Mouse (Mus musculus) hindbrain, embryonic 11.5 days (tissue): ENCODE measurements around the gene Klhl7. TPM values are rescaled to one million over a fixed set of nuclear protein-coding genes. Genes with fewer than 3 reads are reported as not detected.

Experiments used
- ATAC-seq: fragments of 200-750 bp; cut with Nextera tagmentation; 2 replicates; pipeline ENCODE4 v1.8.0; 2017; ENCODE audit warnings: mild to moderate bottlenecking, moderate TSS enrichment, moderate library complexity; ENCODE audit not compliant: low FRiP score
- DNase-seq: peaks from one replicate; pipeline ENCODE4 v3.0.0-alpha.2; 2015; ENCODE audit warnings: low spot score
- H3K27ac ChIP-seq: fragments of 300-500 bp; sonication (generic); 2 replicates; pipeline ENCODE4 v1.5.1; 2014; ENCODE audit warnings: mild to moderate bottlenecking, low read depth, low read length
- H3K27me3 ChIP-seq: fragments of 300-500 bp; sonication (generic); 2 replicates; pipeline ENCODE4 v1.6.1; 2014; ENCODE audit warnings: mild to moderate bottlenecking, low read length, moderate library complexity, mixed read lengths; ENCODE audit not compliant: control insufficient read depth, insufficient read depth
- H3K36me3 ChIP-seq: fragments of 300-500 bp; sonication (generic); 2 replicates; pipeline ENCODE4 v1.6.1; 2014; ENCODE audit warnings: mild to moderate bottlenecking, low read length, moderate library complexity, mixed read lengths; ENCODE audit not compliant: control insufficient read depth, insufficient read depth
- H3K4me1 ChIP-seq: fragments of 300-500 bp; sonication (generic); replicated peaks from 2 replicates; pipeline ENCODE4 v1.6.1; 2014; ENCODE audit warnings: low read length, mixed read lengths; ENCODE audit not compliant: control insufficient read depth, insufficient read depth
- H3K4me2 ChIP-seq: fragments of 300-500 bp; sonication (generic); replicated peaks from 2 replicates; pipeline ENCODE4 v1.6.1; 2014; ENCODE audit warnings: mild to moderate bottlenecking, low read depth, low read length
- H3K4me3 ChIP-seq: fragments of 300-500 bp; sonication (generic); 2 replicates; pipeline ENCODE4 v1.5.1; 2014; ENCODE audit warnings: low read depth, low read length
- H3K9ac ChIP-seq: fragments of 300-500 bp; sonication (generic); 2 replicates; pipeline ENCODE4 v1.6.1; 2014; ENCODE audit warnings: low read depth, low read length
- H3K9me3 ChIP-seq: fragments of 300-500 bp; sonication (generic); 2 replicates; pipeline ENCODE4 v1.6.1; 2016; ENCODE audit warnings: low read length; ENCODE audit not compliant: control insufficient read depth
- WGBS: fragments of 180-500 bp; shearing (Covaris S2); extraction: QIAGEN DNeasy Blood & Tissue Kit; methylation state at CpG from one replicate; pipeline ENCODE4 v1.1.7; 2014; 5-methylcytosine and 5-hydroxymethylcytosine counted together
- polyA plus RNA-seq: library from polyadenylated mRNA; unstranded; fragments of >200 nt; fragmentation: Nextera tagmentation; extraction: Ambion mirVana; gene quantifications from 2 replicates; pipeline ENCODE4 v1.2.1, GENCODE M21; 2014

Gene Klhl7
- polyA plus RNA-seq, 1 experiment from 2014 or later, result 95.6 TPM

- H3K4me1 ChIP-seq, result no peaks in the 10 kb centered on the region
- H3K27ac ChIP-seq, result no peak overlapping the region
- 79% methylated on average over 5 of the region's 5 CpGs for whole genome bisulfite sequencing
- H3K4me2 ChIP-seq, result no peak overlapping the region
- no peaks in the 10 kb centered on the region for H3K27me3 ChIP-seq
- no peaks in the 10 kb centered on the region for H3K9me3 ChIP-seq
- H3K36me3 ChIP-seq, result no peaks in the 10 kb centered on the region
- no peak overlapping the region for H3K4me3 ChIP-seq
- H3K9ac ChIP-seq, result no peak overlapping the region
- DNase-seq (no peak), ATAC-seq (no peak)
Measured at GRCm38 (mm10) chr5:24203266-24203665, 102.9 kb downstream of the Klhl7 start.

- no peaks in the 10 kb centered on the region for H3K27me3 ChIP-seq
- DNase-seq (no peak), ATAC-seq (no peak)
- no peak overlapping the region for H3K4me3 ChIP-seq
- WGBS, result 76% methylated on average over 10 of the region's 10 CpGs
- no peaks in the 10 kb centered on the region for H3K4me1 ChIP-seq
- H3K4me2 ChIP-seq, result no peak overlapping the region
- H3K9ac ChIP-seq, result no peak overlapping the region
- no peak overlapping the region for H3K27ac ChIP-seq
- H3K9me3 ChIP-seq, result no peaks in the 10 kb centered on the region
- no peaks in the 10 kb centered on the region for H3K36me3 ChIP-seq
Measured at GRCm38 (mm10) chr5:24207965-24208364, 107.6 kb downstream of the Klhl7 start.

- 94% methylated on average over 5 of the region's 5 CpGs for WGBS
- H3K27me3 ChIP-seq, result no peaks in the 10 kb centered on the region
- H3K4me1 ChIP-seq, result no peaks in the 10 kb centered on the region
- no peak overlapping the region for H3K27ac ChIP-seq
- H3K9ac ChIP-seq, result no peak overlapping the region
- DNase-seq, result no peak
- no peak overlapping the region for H3K4me2 ChIP-seq
- no peaks in the 10 kb centered on the region for H3K36me3 ChIP-seq
- H3K9me3 ChIP-seq, result no peaks in the 10 kb centered on the region
- H3K4me3 ChIP-seq, result no peak overlapping the region
- ATAC-seq, result no peak
Measured at GRCm38 (mm10) chr5:24208505-24208904, 108.1 kb downstream of the Klhl7 start.

Other genes with a start within 250 kb of the Klhl7 start
- 38.8 and 42.1 TPM in 2 replicates for gene Fam126a, start 69.9 kb upstream of the Klhl7 start, polyA plus RNA-seq
- 18.4 and 21.4 TPM in 2 replicates for gene Nupl2, start 64.4 kb downstream of the Klhl7 start, polyA plus RNA-seq